ENCODE assay signal across 9 mouse cellular contexts in the genomic region with DNA sequence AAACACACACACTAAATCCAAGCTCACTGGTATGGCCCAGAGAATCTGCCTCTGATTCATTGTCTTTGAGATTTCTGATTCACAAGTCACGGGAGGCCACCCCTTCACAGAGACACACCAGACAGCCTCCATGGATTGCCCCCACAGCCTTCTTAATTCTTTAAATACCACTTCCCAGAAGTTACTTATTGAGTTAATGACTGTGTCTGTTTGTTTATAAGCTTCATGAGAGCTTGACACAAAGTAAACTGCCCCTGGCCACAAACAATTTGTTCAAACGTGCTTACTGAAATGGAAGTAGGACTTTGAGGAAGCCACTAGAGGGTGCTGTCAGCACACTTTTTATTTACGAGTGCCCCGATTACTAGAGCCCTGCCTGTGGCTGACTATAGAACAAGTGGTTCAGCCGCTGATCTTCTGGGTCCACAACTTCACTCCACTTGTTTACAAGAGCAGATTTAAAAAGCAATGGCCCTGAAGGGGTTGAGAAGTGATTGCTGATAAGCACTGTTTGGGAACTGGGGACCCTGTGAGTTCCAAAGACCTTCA.
DNase-seq lines count a peak whose midpoint lies in the region; ATAC-seq and TF ChIP-seq lines count a peak whose summit lies in the region.
"Had no signal": no experiment of that assay in that cellular context is flagged by ENCODE, and none has a peak within 500 bp of the region (broad histone marks: within the 10 kb centered on the region; RNA-seq: fewer than 3 reads in every experiment).

No protein-coding gene starts in this region.

- no peaks in the 10 kb centered on the region for H3K4me1 ChIP-seq in liver, embryonic 14.5 days (replicated peaks; ENCODE audit: control insufficient read depth in 2 of 2, insufficient read depth in 2 of 2, low read length in 1 of 2)
- no peaks in the 10 kb centered on the region for H3K4me1 ChIP-seq in neural tube, embryonic 15.5 days
- H3K4me1 ChIP-seq: embryonic facial prominence, embryonic 15.5 days had no signal

- no peaks in the 10 kb centered on the region for H3K27me3 ChIP-seq in liver, embryonic 14.5 days (ENCODE audit: control insufficient read depth, insufficient read depth, low read length)
- no peaks in the 10 kb centered on the region for H3K27me3 ChIP-seq in neural tube, embryonic 15.5 days (replicated peaks)
- H3K27me3 ChIP-seq: embryonic facial prominence, embryonic 15.5 days had no signal

- DNase-seq in 3T3-L1 (ENCODE audit: low read depth, low spot score) = peak; percentile 82
- peak; percentile 36 for DNase-seq in T-cell, adult 2 months (ENCODE audit: low spot score)
- peak; percentile 43 to 70 for DNase-seq in cerebellum, postnatal 4 days (ENCODE audit: low spot score in 2 of 2)
- DNase-seq in gastrocnemius, postnatal 36 days = peak; percentile 28 to 29
- DNase-seq in kidney, postnatal 10 days = peak; percentile 88
- DNase-seq in liver, embryonic 14.5 days (ENCODE audit: low read depth in 3 of 3, low spot score in 3 of 3) = peak; percentile 30 to 47 (median 46)
- DNase-seq in testis, postnatal 14 days (ENCODE audit: low spot score) = peak; percentile 39

- no peak overlapping the region for H3K4me3 ChIP-seq in liver, embryonic 14.5 days (ENCODE audit: insufficient read depth in 1 of 2, low read depth in 2 of 2, low read length in 2 of 2)
- no peak overlapping the region for H3K4me3 ChIP-seq in neural tube, embryonic 15.5 days (replicated peaks)
- H3K4me3 ChIP-seq: embryonic facial prominence, embryonic 15.5 days had no signal

- WGBS in liver, embryonic 14.5 days (ENCODE audit: insufficient replicate concordance) = 10% methylated on average over 5 of the region's 5 CpGs
- WGBS in neural tube, embryonic 15.5 days = 16% methylated on average over 5 of the region's 5 CpGs

- no peak overlapping the region for H3K9ac ChIP-seq in liver, embryonic 14.5 days (replicated peaks)
- H3K9ac ChIP-seq in neural tube, embryonic 15.5 days (replicated peaks) = no peak overlapping the region
- H3K9ac ChIP-seq: embryonic facial prominence, embryonic 15.5 days had no signal

- H3K36me3 ChIP-seq in liver, embryonic 14.5 days (replicated peaks; ENCODE audit: control insufficient read depth, insufficient read depth, low read depth) = no peaks in the 10 kb centered on the region
- H3K36me3 ChIP-seq in neural tube, embryonic 15.5 days = no peaks in the 10 kb centered on the region
- H3K36me3 ChIP-seq: embryonic facial prominence, embryonic 15.5 days had no signal

- ATAC-seq in liver, embryonic 14.5 days (ENCODE audit: insufficient read depth) = no peak
- ATAC-seq in neural tube, embryonic 15.5 days (ENCODE audit: low FRiP score) = 0 out of 2 replicates have a peak, but pooled peaks have one; percentile 70

- H3K9me3 ChIP-seq in liver, embryonic 14.5 days (ENCODE audit: control insufficient read depth, low read length) = no peaks in the 10 kb centered on the region
- H3K9me3 ChIP-seq in neural tube, embryonic 15.5 days (replicated peaks) = no peaks in the 10 kb centered on the region
- H3K9me3 ChIP-seq: embryonic facial prominence, embryonic 15.5 days had no signal

- TF ChIP-seq EP300 in liver, embryonic 14.5 days (IDR thresholded peaks at IDR 0.05; ENCODE audit: low read depth) = no peak

- intact Hi-C loops in gastrocnemius, postnatal 36 days (cut with DNase I) = loop anchor here (2.0 kb wide), 1 partner anchor 79 kb away; no protein-coding TSS in a partner anchor

- H3K27ac ChIP-seq in liver, embryonic 14.5 days = no peak overlapping the region
- H3K27ac ChIP-seq in neural tube, embryonic 15.5 days (replicated peaks) = no peak overlapping the region
- H3K27ac ChIP-seq: embryonic facial prominence, embryonic 15.5 days had no signal

- peak; percentile 63 for TF ChIP-seq CTCF in liver, embryonic 14.5 days (IDR thresholded peaks at IDR 0.05; ENCODE audit: low read depth)

- no peak overlapping the region for H3K4me2 ChIP-seq in liver, embryonic 14.5 days (ENCODE audit: low read depth)
- no peak overlapping the region for H3K4me2 ChIP-seq in neural tube, embryonic 15.5 days
- H3K4me2 ChIP-seq: embryonic facial prominence, embryonic 15.5 days had no signal

Comparison
In these comparisons a context has a peak if more than half of its experiments do, and no peak if none do; other contexts are left out.
1. DNase-seq: peak in every context shown above with its lines; median percentile 88 in kidney, postnatal 10 days; 82 in 3T3-L1; 56 in cerebellum, postnatal 4 days; 46 in liver, embryonic 14.5 days; 39 in testis, postnatal 14 days; 36 in T-cell, adult 2 months; 28 in gastrocnemius, postnatal 36 days.